Mouse (Mus musculus) retina, postnatal 7 days (tissue): ENCODE results near the gene Gm45716.

Source experiments
- DNase-seq: peaks from one replicate; pipeline ENCODE4 v3.0.0-alpha.2; 2012; ENCODE audit warnings: low read depth, low spot score

Gene Gm45716

GRCm38 (mm10) chr11:90200826-90201225, 13.3 kb downstream of the Gm45716 start:
- DNase-seq: no peak

GRCm38 (mm10) chr11:90214246-90214645, 26.8 kb downstream of the Gm45716 start:
- no peak for DNase-seq

- no peak for DNase-seq
These were observed 32.7 kb downstream of the Gm45716 start for GRCm38 (mm10) chr11:90220022-90220645.

GRCm38 (mm10) chr11:90220750-90221149, 33.3 kb downstream of the Gm45716 start:
- DNase-seq: no peak

- DNase-seq: no peak
These were observed 37.5 kb downstream of the Gm45716 start for GRCm38 (mm10) chr11:90224914-90225470.

- DNase-seq: no peak
These were observed 39.8 kb downstream of the Gm45716 start for GRCm38 (mm10) chr11:90227000-90227922.

- DNase-seq: no peak
These were observed 40.9 kb downstream of the Gm45716 start for GRCm38 (mm10) chr11:90228251-90228949.

- DNase-seq: no peak
These were observed 42.3 kb downstream of the Gm45716 start for GRCm38 (mm10) chr11:90229800-90230199.

- DNase-seq: no peak
These were observed 43.2 kb downstream of the Gm45716 start for GRCm38 (mm10) chr11:90230671-90231070.

GRCm38 (mm10) chr11:90231631-90232030, 44.1 kb downstream of the Gm45716 start:
- no peak for DNase-seq

- no peak for DNase-seq
These were observed 45.2 kb downstream of the Gm45716 start for GRCm38 (mm10) chr11:90232685-90233084.

GRCm38 (mm10) chr11:90235221-90235620, 47.7 kb downstream of the Gm45716 start:
- DNase-seq: no peak

- DNase-seq: no peak
These were observed 50.1 kb downstream of the Gm45716 start for GRCm38 (mm10) chr11:90237616-90238015.

GRCm38 (mm10) chr11:90238657-90239056, 51.2 kb downstream of the Gm45716 start:
- no peak for DNase-seq

- DNase-seq: no peak
These were observed 53.3 kb downstream of the Gm45716 start for GRCm38 (mm10) chr11:90240652-90241330.

- no peak for DNase-seq
These were observed 54.4 kb downstream of the Gm45716 start for GRCm38 (mm10) chr11:90241874-90242273.

GRCm38 (mm10) chr11:90243300-90243699, 55.8 kb downstream of the Gm45716 start:
- DNase-seq: no peak

- no peak for DNase-seq
These were observed 58.1 kb downstream of the Gm45716 start for GRCm38 (mm10) chr11:90245630-90246029.

GRCm38 (mm10) chr11:90246676-90247075, 59.2 kb downstream of the Gm45716 start:
- no peak for DNase-seq

GRCm38 (mm10) chr11:90247793-90248192, 60.3 kb downstream of the Gm45716 start:
- DNase-seq: no peak

GRCm38 (mm10) chr11:90249025-90249650, 61.7 kb downstream of the Gm45716 start, which contains the start of gene Mmd:
Gene Mmd, plus strand, starts transcription at chr11:90249456.
- DNase-seq: peak; percentile 96
